Mouse (Mus musculus) left cerebral cortex, postnatal 14 days (tissue): ENCODE measurements around the gene Vmn2r88. TPM values are rescaled to one million over a fixed set of nuclear protein-coding genes. Genes with fewer than 3 reads are reported as not detected.
"Not testable (repeated sequence)": the region's sequence is repeated elsewhere in the genome, so short reads cannot be mapped to it uniquely, and the experiment has no call there.

Experiments
- DNase-seq, 2 experiments: peaks; one replicate each; pipeline ENCODE4 v3.0.0; 2021 to 2022; ENCODE audit warnings: low spot score in 2 of 2, mixed read lengths in 1 of 2
- intact Hi-C: fragments of 180-260 bp; cut with DNase I; formaldehyde crosslinking; loops from one replicate; pipeline ENCODE4 v1.15.1; 2025
- long read RNA-seq, 2 experiments: library from polyadenylated mRNA; stranded (forward); transcript quantifications; one replicate each; pipeline ENCODE4 v2.0.0; 2021
- total RNA-seq, 2 experiments: library from RNA; stranded (reverse); gene quantifications; 2 replicates each; pipeline ENCODE4 v1.2.3; 2021

Vmn2r88 gene
- total RNA-seq: not detected
- long read RNA-seq, experiment 1: 0 reads
- long read RNA-seq, experiment 2: 0 reads

- no peak for DNase-seq
Observed at GRCm38 (mm10) chr14:51410520-51410919, at the start of gene Vmn2r88. Gene Vmn2r88, plus strand, starts transcription at chr14:51410820.

GRCm38 (mm10) chr14:51361456-51361855 is 49.2 kb upstream of the Vmn2r88 start, which contains the start of gene Gm7247:
Gene Gm7247, plus strand, starts transcription at chr14:51361756.
- DNase-seq: no peak
- intact Hi-C loops: no loop called here

More at GRCm38 (mm10) chr14:51410520-51410919, at the start of gene Vmn2r88:
- intact Hi-C loops: no loop called here

- intact Hi-C loops: no loop called here
- no peak for DNase-seq
Observed at GRCm38 (mm10) chr14:51382805-51383204, 27.8 kb upstream of the Vmn2r88 start.

- DNase-seq: no peak
- intact Hi-C loops: no loop called here
Observed at GRCm38 (mm10) chr14:51384351-51384750, 26.3 kb upstream of the Vmn2r88 start.

- DNase-seq: no peak
- intact Hi-C loops: no loop called here
Observed at GRCm38 (mm10) chr14:51385741-51386140, 24.9 kb upstream of the Vmn2r88 start.

GRCm38 (mm10) chr14:51387768-51388167 is 22.9 kb upstream of the Vmn2r88 start:
- intact Hi-C loops: no loop called here
- DNase-seq: no peak

- DNase-seq: no peak
- intact Hi-C loops: no loop called here
Observed at GRCm38 (mm10) chr14:51388222-51388621, 22.4 kb upstream of the Vmn2r88 start.

GRCm38 (mm10) chr14:51423885-51424284 is 13.3 kb downstream of the Vmn2r88 start:
- intact Hi-C loops: no loop called here
- DNase-seq: no peak

- DNase-seq, intact Hi-C loops: not testable (repeated sequence)
Observed at GRCm38 (mm10) chr14:51430138-51430537, 19.5 kb downstream of the Vmn2r88 start.

- no peak for DNase-seq
- intact Hi-C loops: no loop called here
Observed at GRCm38 (mm10) chr14:51434546-51434945, 23.9 kb downstream of the Vmn2r88 start.

GRCm38 (mm10) chr14:51435020-51435419 is 24.4 kb downstream of the Vmn2r88 start:
- no peak for DNase-seq
- intact Hi-C loops: no loop called here

- intact Hi-C loops: no loop called here
- no peak for DNase-seq
Observed at GRCm38 (mm10) chr14:51438955-51439354, 28.3 kb downstream of the Vmn2r88 start.

- intact Hi-C loops, DNase-seq: not testable (repeated sequence)
Observed at GRCm38 (mm10) chr14:51451557-51451956, 40.9 kb downstream of the Vmn2r88 start, which contains the start of gene Vmn2r89. Gene Vmn2r89, plus strand, starts transcription at chr14:51451857.

Other genes starting within 250 kb of the Vmn2r88 start
- not detected for gene Rnase2b, start 248.6 kb upstream of the Vmn2r88 start, total RNA-seq
- gene Ang2, start 211.7 kb upstream of the Vmn2r88 start, total RNA-seq: not detected
- gene Ear14, start 207.4 kb upstream of the Vmn2r88 start, total RNA-seq: not detected
- not detected for gene Rnase2a, start 154.7 kb upstream of the Vmn2r88 start, total RNA-seq
- gene Gm7247, start 49.1 kb upstream of the Vmn2r88 start, total RNA-seq: not detected
- gene Vmn2r89, start 41.0 kb downstream of the Vmn2r88 start, total RNA-seq: not detected
- gene Gm5622, start 142.0 kb downstream of the Vmn2r88 start, total RNA-seq: not detected
- not detected for gene Gm17175, start 163.2 kb downstream of the Vmn2r88 start, total RNA-seq
- gene Gm17174, start 181.3 kb downstream of the Vmn2r88 start, total RNA-seq: not detected
- not detected for gene Gm17078, start 200.5 kb downstream of the Vmn2r88 start, total RNA-seq
- gene Gm4181, start 224.8 kb downstream of the Vmn2r88 start, total RNA-seq: not detected